Mouse (Mus musculus): ENCODE data around the gene Nos1ap.

Gene Nos1ap

DNA sequence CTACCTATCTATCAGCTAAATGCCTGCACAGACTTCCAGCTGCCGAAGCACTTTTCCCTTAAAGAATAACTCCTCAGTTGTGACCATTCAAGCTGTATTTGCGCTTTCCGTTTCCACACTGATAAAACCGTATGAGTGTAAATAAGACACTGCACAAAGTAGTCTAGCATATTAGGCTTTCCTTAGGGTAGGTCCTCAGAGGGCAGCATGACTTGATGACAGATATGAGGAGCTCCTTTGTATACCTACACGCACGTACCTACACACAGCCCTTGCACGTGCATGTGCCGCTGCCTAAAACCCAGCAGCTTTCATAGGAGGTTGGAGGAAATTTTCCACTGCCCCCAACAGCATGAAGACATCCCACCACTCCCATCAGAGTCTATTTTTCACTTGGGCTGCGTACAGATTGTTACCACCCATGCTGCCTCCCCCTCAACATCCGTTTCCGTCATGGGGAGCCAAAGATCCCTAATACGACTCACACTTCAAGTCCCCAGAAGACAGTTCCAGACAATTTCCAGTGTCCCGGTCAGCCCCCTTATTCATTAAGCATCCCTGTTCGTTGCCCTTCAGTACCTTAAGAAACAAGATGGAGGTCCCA is 41.4 kb downstream of the Nos1ap start:
- DNase-seq (ENCODE audit: low spot score in 2 of 2) = no peak

- no peak for DNase-seq (ENCODE audit: low spot score in 2 of 2)
Observed at GRCm38 (mm10) chr1:170546297-170546696, 43.4 kb downstream of the Nos1ap start.

DNA sequence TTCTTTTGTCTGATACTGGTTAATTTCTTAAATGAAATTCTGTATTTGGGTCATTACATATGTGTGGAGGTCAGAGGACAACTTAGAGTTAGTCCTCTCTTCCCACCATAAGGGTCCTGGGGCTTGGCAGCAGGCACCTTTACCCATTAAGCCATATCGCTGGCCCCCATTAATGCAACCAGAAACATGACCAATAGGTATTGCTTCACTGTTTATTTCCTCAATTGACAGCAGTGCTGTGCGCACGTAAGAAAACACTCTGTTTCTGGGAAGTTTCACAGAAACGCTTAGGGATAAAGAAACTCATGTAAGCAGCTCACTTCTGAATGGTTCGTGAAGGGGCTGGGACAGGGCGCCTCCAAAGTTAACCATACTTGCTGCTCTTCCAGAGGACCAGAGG is 44.4 kb downstream of the Nos1ap start:
- no peak for DNase-seq (ENCODE audit: low spot score in 2 of 2)

GRCm38 (mm10) chr1:170539507-170539906 is 50.2 kb downstream of the Nos1ap start:
- no peak for DNase-seq (ENCODE audit: low spot score in 2 of 2)

DNA sequence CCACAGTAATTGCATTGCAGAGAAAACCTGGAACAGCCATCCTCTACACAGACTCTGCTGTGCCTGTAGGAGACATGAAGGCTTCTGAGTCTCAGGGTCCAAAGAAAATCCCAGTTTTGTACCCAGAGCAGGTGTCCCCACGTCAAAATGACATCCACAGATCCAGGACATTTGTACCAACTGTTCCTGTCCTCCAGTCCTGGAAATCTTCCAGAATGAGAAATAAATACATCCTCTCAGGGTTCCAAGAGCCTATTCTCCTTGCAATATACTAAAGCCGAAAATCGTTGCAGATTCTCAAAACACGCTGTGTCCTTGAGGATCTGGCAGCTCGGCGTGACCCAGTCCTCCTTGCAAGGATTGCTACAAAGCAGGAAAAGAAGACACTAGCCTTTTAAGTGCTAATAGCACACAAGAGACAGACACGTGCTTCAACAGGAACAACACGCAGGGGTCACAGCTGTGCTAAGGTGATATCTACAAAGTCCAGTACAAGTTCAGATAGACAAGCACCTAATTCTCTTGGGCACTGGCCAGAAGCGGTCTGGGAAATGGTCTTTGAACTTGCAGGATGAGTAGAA is 51.1 kb downstream of the Nos1ap start:
- DNase-seq (ENCODE audit: low spot score in 2 of 2) = no peak

- no peak for DNase-seq (ENCODE audit: low spot score in 2 of 2)
Observed at GRCm38 (mm10) chr1:170536344-170536743, 53.3 kb downstream of the Nos1ap start.

DNA sequence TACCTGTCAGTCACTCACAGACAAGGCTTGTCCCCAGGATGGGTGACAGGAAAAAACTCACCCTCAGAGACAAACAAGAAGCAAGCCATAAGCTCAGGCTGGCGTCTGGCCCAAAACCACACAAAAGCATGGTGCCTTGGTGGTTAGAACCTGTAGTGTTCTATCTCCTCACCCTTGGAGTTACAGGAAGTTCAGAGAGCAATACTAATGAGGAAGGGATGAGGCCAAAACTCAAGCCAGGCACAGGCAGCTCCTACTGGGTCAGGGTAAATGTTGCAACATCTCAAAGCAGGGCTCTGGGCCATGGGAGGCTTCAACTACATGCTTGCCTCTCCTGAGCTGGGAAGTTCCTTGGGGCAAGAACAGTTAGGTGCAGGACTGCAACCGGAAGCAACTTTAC is 54.4 kb downstream of the Nos1ap start:
- DNase-seq (ENCODE audit: low spot score in 2 of 2) = no peak

DNA sequence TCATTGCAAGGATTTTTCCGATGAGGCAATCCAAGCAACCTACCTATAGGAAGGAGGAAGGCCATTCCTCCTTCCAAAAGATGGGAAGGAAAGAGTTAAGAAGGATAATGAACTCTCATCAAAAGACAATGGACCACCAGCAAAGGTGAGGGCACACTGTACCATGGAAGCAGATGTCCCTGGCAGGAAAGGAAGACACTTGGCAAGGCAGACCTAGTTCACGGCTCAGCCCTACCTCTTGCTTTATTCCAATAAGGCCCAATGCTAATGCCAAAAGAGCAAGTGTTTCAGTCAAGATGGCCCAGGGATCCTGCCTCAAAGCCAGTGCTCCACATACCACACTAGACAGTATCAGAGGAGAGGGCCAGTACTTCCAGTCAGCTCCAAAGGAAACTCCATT is 58.4 kb downstream of the Nos1ap start:
- no peak for DNase-seq (ENCODE audit: low spot score in 2 of 2)

DNA sequence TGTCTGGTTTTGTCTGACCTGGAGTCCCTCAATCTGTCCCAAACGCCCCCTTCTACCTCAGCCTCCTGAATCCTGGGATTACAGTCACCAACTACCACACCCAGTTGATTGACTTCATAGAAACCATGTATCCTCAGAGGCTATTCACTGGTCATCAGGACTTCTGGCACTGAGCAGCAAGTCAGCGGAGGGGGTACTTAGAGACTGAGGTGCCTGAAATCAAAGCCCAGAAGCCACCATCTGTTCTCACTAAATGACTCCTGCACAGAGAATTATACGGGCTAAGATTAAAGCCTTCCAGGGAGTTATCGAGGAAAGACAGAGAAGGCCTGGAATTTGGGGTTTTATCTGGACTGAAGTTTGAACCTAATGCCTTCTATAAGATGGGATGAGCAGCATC is 59.2 kb downstream of the Nos1ap start:
- DNase-seq (ENCODE audit: low spot score in 2 of 2) = no peak

DNA sequence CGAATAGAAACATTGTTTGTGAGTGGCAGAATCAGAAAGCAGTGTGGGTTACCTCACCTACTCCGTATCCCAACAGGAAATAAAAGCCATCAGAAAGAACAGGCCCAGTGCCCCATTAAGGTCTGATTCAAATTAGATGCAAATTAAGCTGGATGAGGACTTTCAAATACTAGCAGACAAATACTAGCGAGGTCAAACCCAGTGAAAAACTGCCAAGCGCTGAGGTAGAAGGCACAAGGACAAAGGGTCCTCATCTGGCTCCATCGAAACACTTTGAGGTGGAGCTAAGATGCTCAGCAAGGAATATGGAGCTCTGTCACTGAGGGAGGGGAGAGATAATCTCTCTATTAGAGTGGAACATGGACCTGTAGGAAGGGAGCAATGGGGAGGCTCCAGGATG is 66.8 kb downstream of the Nos1ap start:
- no peak for DNase-seq (ENCODE audit: low spot score in 2 of 2)

DNA sequence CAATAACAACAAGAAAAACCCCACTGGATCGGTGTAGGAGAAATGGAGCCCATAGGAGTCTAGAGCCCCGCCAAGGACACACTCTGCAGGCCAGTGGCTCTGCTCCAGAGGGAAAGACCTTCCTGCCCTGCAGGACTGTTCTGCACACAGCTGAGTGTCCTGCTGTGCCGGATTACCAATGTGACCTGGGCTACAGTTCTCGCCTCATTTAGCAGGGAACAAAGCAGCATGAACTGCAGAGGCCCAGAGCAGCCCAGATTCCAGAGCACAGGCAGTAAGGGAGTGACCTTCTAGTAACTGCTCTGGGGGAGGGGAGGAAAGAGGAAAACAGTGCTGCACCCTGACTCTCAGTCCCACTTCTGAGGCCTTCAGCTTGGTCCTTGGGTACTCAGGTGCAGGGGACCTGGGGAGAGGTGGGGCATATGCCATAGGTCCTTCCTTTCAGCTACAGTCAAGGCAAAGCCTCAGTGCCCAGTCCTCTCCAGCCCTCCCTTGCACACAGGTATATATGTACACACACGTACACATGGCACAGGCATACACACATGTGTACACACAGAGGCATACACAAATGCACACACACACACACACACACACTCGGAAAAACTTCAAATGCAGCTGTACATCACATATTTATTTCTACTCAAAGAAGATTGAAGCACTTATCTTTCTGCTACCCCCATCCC is 68.0 kb downstream of the Nos1ap start:
- DNase-seq (ENCODE audit: low spot score in 2 of 2) = no peak

DNA sequence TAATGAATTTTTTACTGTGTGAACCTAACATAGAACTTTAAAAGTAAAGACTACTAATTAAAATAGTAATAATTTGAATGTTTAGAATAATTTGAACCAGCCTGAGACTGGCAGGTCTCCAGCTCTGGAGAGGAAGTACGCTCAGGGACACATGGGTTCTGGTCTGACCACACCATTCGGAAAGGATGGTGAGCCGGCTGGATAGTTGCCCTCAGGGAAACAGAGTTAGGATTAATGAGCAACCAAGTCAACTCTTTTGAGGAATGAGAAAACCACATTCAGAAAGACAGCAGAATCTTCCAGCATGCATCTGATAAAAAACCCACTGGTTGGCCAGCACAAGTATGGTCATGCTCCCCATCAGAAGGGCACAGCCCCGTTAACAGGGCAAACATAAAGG is 69.5 kb downstream of the Nos1ap start:
- DNase-seq (ENCODE audit: low spot score in 2 of 2) = no peak

DNA sequence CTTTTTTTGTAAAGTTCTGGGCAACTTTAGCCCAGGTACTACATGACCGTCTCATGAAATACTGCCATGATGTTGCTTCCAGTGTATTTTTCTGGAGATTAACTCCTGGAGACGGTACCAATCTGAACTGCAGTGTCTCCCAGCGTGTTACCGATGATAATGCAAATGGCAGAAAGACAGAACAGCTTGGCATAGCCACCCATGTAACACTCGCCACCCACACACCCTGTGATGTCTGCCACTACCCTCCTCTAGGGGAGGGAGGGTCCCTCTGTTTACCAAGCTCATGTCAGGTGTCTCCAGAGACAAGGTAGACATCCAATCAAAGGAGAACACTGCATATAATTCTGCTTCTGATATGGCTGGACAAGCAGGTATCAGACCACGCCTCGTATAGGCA is 70.0 kb downstream of the Nos1ap start:
- no peak for DNase-seq (ENCODE audit: low spot score in 2 of 2)

- no peak for DNase-seq (ENCODE audit: low spot score in 2 of 2)
Observed at GRCm38 (mm10) chr1:170516182-170516581, 73.5 kb downstream of the Nos1ap start.

DNA sequence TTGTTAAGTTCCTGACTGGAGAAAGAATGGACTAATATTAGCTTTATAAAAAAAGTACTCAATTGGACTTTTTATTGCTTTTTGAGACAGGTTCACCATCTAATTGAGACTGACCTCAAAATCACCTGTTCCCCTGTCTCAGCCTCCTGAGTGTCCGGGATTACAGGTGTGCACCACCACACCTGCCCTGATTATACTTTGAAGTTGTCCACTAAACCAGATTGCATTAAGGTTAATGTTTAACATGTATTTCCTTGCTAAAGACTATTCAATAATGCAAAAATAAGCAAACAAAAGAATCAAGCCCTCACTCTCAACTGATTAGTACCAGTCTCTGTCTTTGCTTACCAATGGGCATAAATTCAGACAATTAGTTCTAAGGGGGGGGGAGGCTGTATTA is 74.2 kb downstream of the Nos1ap start:
- no peak for DNase-seq (ENCODE audit: low spot score in 2 of 2)

DNA sequence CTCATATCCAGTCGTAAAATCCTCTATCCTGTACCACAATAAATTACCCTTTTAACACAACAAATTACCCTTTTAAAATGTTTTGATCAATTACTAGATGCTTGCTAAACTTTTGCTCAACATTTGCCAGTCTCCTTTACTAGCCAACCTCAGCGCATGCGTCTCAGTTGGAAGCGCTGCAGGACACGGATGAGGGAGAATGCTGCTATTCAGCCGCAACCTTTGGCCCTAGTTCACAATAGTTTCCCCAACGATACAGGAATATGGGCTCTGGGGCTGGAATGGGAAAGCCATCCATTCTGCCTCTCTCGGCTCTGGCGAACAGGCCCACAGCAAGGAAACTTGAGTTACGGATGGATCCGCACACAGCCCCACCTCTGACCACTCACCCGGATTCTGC is 75.4 kb downstream of the Nos1ap start:
- DNase-seq (ENCODE audit: low spot score in 2 of 2) = no peak

- DNase-seq (ENCODE audit: low spot score in 2 of 2) = no peak
Observed at GRCm38 (mm10) chr1:170512429-170513097, 77.1 kb downstream of the Nos1ap start.

DNA sequence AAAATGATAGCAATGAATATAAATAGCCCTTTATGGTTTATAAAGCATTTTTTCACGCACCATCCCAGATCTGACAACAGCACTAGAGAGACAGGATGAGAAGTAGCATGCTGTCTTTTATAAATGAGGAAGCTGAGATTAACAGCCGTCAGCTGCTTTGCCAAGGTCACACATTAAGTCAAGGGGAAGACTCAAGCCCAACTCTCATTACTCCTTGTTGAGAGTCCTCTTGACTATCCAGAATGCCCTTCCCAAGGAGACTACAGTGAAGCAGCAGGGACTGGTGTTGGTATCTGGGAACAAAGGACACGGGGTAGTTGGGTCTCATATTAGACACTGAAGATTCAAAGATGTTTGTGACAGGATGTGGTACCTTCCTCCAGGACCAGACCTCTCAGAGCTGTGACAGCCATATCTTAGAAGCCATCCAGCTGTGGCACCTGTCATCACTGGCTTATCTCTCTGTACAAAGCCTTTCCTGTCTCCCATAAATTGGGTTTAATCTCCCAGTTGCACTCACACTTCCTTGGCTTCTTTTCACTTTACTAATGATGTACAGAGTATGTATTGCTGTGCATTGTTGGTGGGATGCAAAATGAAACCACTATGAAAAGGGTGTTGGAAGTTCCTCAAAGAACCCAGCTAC is 78.9 kb downstream of the Nos1ap start:
- no peak for DNase-seq (ENCODE audit: low spot score in 2 of 2)

- no peak for DNase-seq (ENCODE audit: low spot score in 2 of 2)
Observed at GRCm38 (mm10) chr1:170506309-170506708, 83.4 kb downstream of the Nos1ap start.

DNA sequence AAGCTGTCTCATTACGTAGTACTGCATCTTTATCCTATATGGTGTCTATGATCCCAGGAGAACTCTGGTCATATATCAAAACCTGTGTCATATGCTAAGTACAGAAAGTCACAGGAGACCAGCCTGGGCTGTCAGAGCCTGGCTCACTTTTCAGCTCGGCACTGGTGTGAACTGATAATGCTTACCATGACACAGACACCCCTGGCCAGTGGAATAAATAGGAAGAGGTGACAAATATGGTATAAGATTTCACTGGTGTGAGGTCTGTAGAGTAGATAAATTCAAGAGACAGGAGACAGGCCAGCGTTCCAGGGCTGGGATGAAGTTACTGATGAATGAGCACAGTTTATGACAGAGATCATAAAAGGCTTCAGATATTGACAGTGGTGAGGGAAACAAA is 84.6 kb downstream of the Nos1ap start:
- DNase-seq (ENCODE audit: low spot score in 2 of 2) = no peak

DNA sequence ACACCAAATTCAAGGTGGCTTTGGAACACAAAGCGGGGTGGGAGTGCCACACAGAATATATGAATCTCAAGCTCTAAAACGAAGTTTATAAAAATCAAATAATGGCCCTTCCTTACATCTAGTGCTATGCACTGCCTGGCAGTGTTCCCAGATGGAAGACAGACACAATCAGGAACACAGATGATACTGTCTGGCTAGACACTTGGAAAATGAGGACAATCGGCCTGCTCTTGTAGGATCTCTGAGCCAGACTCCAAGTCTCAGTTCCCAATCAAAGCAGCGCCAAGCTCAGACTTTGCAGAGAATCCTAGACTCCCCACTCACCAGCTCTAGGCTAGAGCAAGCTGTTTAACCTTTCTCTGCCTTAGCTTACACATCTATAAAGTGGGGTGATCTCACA is 85.3 kb downstream of the Nos1ap start:
- DNase-seq (ENCODE audit: low spot score in 2 of 2) = no peak

GRCm38 (mm10) chr1:170503277-170503739 is 86.4 kb downstream of the Nos1ap start:
- no peak for DNase-seq (ENCODE audit: low spot score in 2 of 2)
